In the genomic region with DNA sequence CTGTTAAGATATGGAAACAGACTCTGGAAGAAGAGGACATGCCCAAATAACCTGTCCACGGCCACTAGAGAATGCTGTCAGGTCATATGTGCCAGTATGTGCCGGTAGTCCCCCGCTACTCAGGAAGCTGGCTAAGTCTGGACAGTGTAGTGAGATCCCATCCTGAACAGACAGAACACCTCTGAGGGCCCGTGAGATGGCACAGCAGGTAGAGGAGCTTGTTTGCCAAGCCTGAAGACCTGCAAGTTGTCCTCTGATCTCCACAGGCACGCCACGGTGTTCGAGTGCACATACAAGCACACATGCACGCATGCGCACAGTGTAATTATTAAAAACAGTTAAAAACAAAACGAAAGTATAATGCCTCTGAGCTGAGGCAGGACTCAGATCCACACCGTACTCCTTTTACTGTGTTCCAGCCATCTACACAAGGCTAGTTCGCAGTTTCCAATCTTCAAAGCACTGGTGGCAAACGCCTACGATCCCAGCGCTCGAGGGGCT, we compare ENCODE assay signal across 24 mouse cellular contexts. TPM values are rescaled to one million over a fixed set of nuclear protein-coding genes. Genes with fewer than 3 reads are reported as not detected.
DNase-seq lines count a peak whose midpoint lies in the region; ATAC-seq and TF ChIP-seq lines count a peak whose summit lies in the region.
"Had no signal": no experiment of that assay in that cellular context is flagged by ENCODE, and none has a peak within 500 bp of the region (broad histone marks: within the 10 kb centered on the region; RNA-seq: fewer than 3 reads in every experiment).

No protein-coding gene starts in this region.

- no peaks in the 10 kb centered on the region for H3K36me3 ChIP-seq in hindbrain, embryonic 14.5 days (replicated peaks; ENCODE audit: control insufficient read depth, insufficient read depth)
- no peaks in the 10 kb centered on the region for H3K36me3 ChIP-seq in hindbrain, embryonic 10.5 days
- H3K36me3 ChIP-seq in midbrain, embryonic 11.5 days (ENCODE audit: control insufficient read depth, insufficient read depth, low read length): no peaks in the 10 kb centered on the region
- H3K36me3 ChIP-seq in midbrain, embryonic 16.5 days (ENCODE audit: control insufficient read depth, insufficient read depth, low read length): no peaks in the 10 kb centered on the region
- no peaks in the 10 kb centered on the region for H3K36me3 ChIP-seq in liver, embryonic 14.5 days (replicated peaks; ENCODE audit: control insufficient read depth, insufficient read depth, low read depth)
- no peaks in the 10 kb centered on the region for H3K36me3 ChIP-seq in myocyte (ENCODE audit: control insufficient read depth, insufficient read depth)
- H3K36me3 ChIP-seq: embryonic facial prominence, embryonic 12.5 days; forebrain, embryonic 15.5 days; heart, embryonic 13.5 days; hindbrain, embryonic 13.5 days had no signal

- H3K79me2 ChIP-seq in myocyte (ENCODE audit: control insufficient read depth, insufficient read depth): no peaks in the 10 kb centered on the region

- no peaks in the 10 kb centered on the region for H3K4me1 ChIP-seq in hindbrain, embryonic 14.5 days (replicated peaks; ENCODE audit: control insufficient read depth, insufficient read depth, low read length)
- 0 out of 2 replicates have a peak, but pooled peaks cover 2% of the 10 kb centered on the region for H3K4me1 ChIP-seq in hindbrain, embryonic 10.5 days (replicated peaks)
- H3K4me1 ChIP-seq in midbrain, embryonic 11.5 days (ENCODE audit: control insufficient read depth, insufficient read depth, low read length): no peaks in the 10 kb centered on the region
- no peaks in the 10 kb centered on the region for H3K4me1 ChIP-seq in midbrain, embryonic 16.5 days (ENCODE audit: control insufficient read depth, insufficient read depth, low read length)
- H3K4me1 ChIP-seq in liver, embryonic 14.5 days (replicated peaks; ENCODE audit: control insufficient read depth in 2 of 2, insufficient read depth in 2 of 2, low read length in 1 of 2): peaks cover 56 to 57% of the 10 kb centered on the region in 2 experiments
- H3K4me1 ChIP-seq: embryonic facial prominence, embryonic 12.5 days; forebrain, embryonic 15.5 days; heart, embryonic 13.5 days; hindbrain, embryonic 13.5 days had no signal

- H3ac ChIP-seq in myocyte (ENCODE audit: control insufficient read depth, insufficient read length): no peak overlapping the region

- H3K4me2 ChIP-seq in hindbrain, embryonic 14.5 days (replicated peaks): no peak overlapping the region
- no peak overlapping the region for H3K4me2 ChIP-seq in midbrain, embryonic 11.5 days
- no peak overlapping the region for H3K4me2 ChIP-seq in midbrain, embryonic 16.5 days (ENCODE audit: low read length)
- no peak overlapping the region for H3K4me2 ChIP-seq in liver, embryonic 14.5 days (ENCODE audit: low read depth)
- H3K4me2 ChIP-seq in myocyte (ENCODE audit: low read depth): peak overlapping the region; percentile 34
- H3K4me2 ChIP-seq: embryonic facial prominence, embryonic 12.5 days; forebrain, embryonic 15.5 days; heart, embryonic 13.5 days; hindbrain, embryonic 13.5 days had no signal

- H3K9me3 ChIP-seq in hindbrain, embryonic 14.5 days (ENCODE audit: control insufficient read depth, low read length): no peaks in the 10 kb centered on the region
- H3K9me3 ChIP-seq in hindbrain, embryonic 10.5 days: no peaks in the 10 kb centered on the region
- no peaks in the 10 kb centered on the region for H3K9me3 ChIP-seq in midbrain, embryonic 11.5 days (ENCODE audit: control insufficient read depth, low read length)
- H3K9me3 ChIP-seq in midbrain, embryonic 16.5 days (replicated peaks; ENCODE audit: control insufficient read depth, low read length, poor library complexity, severe bottlenecking): no peaks in the 10 kb centered on the region
- no peaks in the 10 kb centered on the region for H3K9me3 ChIP-seq in liver, embryonic 14.5 days (ENCODE audit: control insufficient read depth, low read length)
- H3K9me3 ChIP-seq: embryonic facial prominence, embryonic 12.5 days; forebrain, embryonic 15.5 days; hindbrain, embryonic 13.5 days had no signal

- TF ChIP-seq POLR2A in myocyte (IDR thresholded peaks at IDR 0.05; ENCODE audit: insufficient read length, low read depth): no peak

- DNase-seq in hindbrain, embryonic 14.5 days (ENCODE audit: low spot score): peak; percentile 10
- no peak for DNase-seq in hindbrain, embryonic 10.5 days (ENCODE audit: low spot score)
- DNase-seq in midbrain, embryonic 11.5 days (ENCODE audit: low spot score, missing footprints): peak; percentile 66
- no peak for DNase-seq in liver, embryonic 14.5 days (ENCODE audit: low read depth in 3 of 3, low spot score in 3 of 3)
- DNase-seq in adrenal gland, adult 2 months: no peak
- DNase-seq in urinary bladder, postnatal 14 days (ENCODE audit: low spot score): no peak
- DNase-seq: adrenal gland, adult 8-10 months; adrenal gland, postnatal 36 days; cerebellum, adult 11-12 months; cerebellum, adult 9-10 months; cerebellum, postnatal 25 days; heart, adult 2 months; heart, postnatal 36 days had no signal

- no peak for TF ChIP-seq EP300 in liver, embryonic 14.5 days (IDR thresholded peaks at IDR 0.05; ENCODE audit: low read depth)

- TF ChIP-seq CTCF in liver, embryonic 14.5 days (IDR thresholded peaks at IDR 0.05; ENCODE audit: low read depth): no peak

- H3K4me3 ChIP-seq in hindbrain, embryonic 14.5 days (replicated peaks; ENCODE audit: low read length): no peak overlapping the region
- no peak overlapping the region for H3K4me3 ChIP-seq in hindbrain, embryonic 10.5 days
- no peak overlapping the region for H3K4me3 ChIP-seq in midbrain, embryonic 11.5 days (ENCODE audit: low read depth, low read length)
- no peak overlapping the region for H3K4me3 ChIP-seq in midbrain, embryonic 16.5 days (ENCODE audit: low read depth, low read length)
- H3K4me3 ChIP-seq in liver, embryonic 14.5 days (ENCODE audit: insufficient read depth in 1 of 2, low read depth in 2 of 2, low read length in 2 of 2): no peak overlapping the region
- H3K4me3 ChIP-seq in myocyte: no peak overlapping the region
- H3K4me3 ChIP-seq: embryonic facial prominence, embryonic 12.5 days; forebrain, embryonic 15.5 days; heart, adult 2 months; heart, embryonic 13.5 days; hindbrain, embryonic 13.5 days had no signal

- 90% methylated on average over 16 of the region's 16 CpGs for WGBS in hindbrain, embryonic 14.5 days
- WGBS in hindbrain, embryonic 10.5 days: 93% methylated on average over 16 of the region's 16 CpGs
- whole genome bisulfite sequencing in midbrain, embryonic 11.5 days: 93% methylated on average over 16 of the region's 16 CpGs
- WGBS in midbrain, embryonic 16.5 days: 92% methylated on average over 16 of the region's 16 CpGs
- WGBS in liver, embryonic 14.5 days (ENCODE audit: insufficient replicate concordance): 82% methylated on average over 16 of the region's 16 CpGs

- H3K9ac ChIP-seq in hindbrain, embryonic 14.5 days: no peak overlapping the region
- H3K9ac ChIP-seq in midbrain, embryonic 11.5 days (ENCODE audit: low read length): no peak overlapping the region
- H3K9ac ChIP-seq in midbrain, embryonic 16.5 days (ENCODE audit: low read depth, low read length): no peak overlapping the region
- no peak overlapping the region for H3K9ac ChIP-seq in liver, embryonic 14.5 days (replicated peaks)
- H3K9ac ChIP-seq: embryonic facial prominence, embryonic 12.5 days; forebrain, embryonic 15.5 days; heart, embryonic 13.5 days; hindbrain, embryonic 13.5 days had no signal

- H3K27me3 ChIP-seq in hindbrain, embryonic 14.5 days (ENCODE audit: control insufficient read depth, insufficient read depth, low read length): no peaks in the 10 kb centered on the region
- H3K27me3 ChIP-seq in hindbrain, embryonic 10.5 days (ENCODE audit: insufficient read depth, poor library complexity, severe bottlenecking): no peaks in the 10 kb centered on the region
- no peaks in the 10 kb centered on the region for H3K27me3 ChIP-seq in midbrain, embryonic 11.5 days (ENCODE audit: control insufficient read depth, insufficient read depth, low read length)
- no peaks in the 10 kb centered on the region for H3K27me3 ChIP-seq in midbrain, embryonic 16.5 days (ENCODE audit: control insufficient read depth, insufficient read depth, low read depth, low read length)
- no peaks in the 10 kb centered on the region for H3K27me3 ChIP-seq in liver, embryonic 14.5 days (ENCODE audit: control insufficient read depth, insufficient read depth, low read length)
- peaks cover 18% of the 10 kb centered on the region for H3K27me3 ChIP-seq in myocyte (ENCODE audit: control insufficient read depth, insufficient read depth, insufficient read length)
- H3K27me3 ChIP-seq: embryonic facial prominence, embryonic 12.5 days; forebrain, embryonic 15.5 days; heart, embryonic 13.5 days; hindbrain, embryonic 13.5 days had no signal

- H3K27ac ChIP-seq in hindbrain, embryonic 14.5 days: no peak overlapping the region
- no peak overlapping the region for H3K27ac ChIP-seq in hindbrain, embryonic 10.5 days
- no peak overlapping the region for H3K27ac ChIP-seq in midbrain, embryonic 11.5 days (ENCODE audit: low read depth, low read length)
- no peak overlapping the region for H3K27ac ChIP-seq in midbrain, embryonic 16.5 days (ENCODE audit: low read length)
- H3K27ac ChIP-seq in liver, embryonic 14.5 days: peak overlapping the region; percentile 16
- H3K27ac ChIP-seq: embryonic facial prominence, embryonic 12.5 days; forebrain, embryonic 15.5 days; heart, adult 2 months; heart, embryonic 13.5 days; hindbrain, embryonic 13.5 days had no signal

- no peak for ATAC-seq in hindbrain, embryonic 14.5 days (ENCODE audit: low FRiP score)
- no peak for ATAC-seq in midbrain, embryonic 11.5 days (ENCODE audit: low FRiP score)
- no peak for ATAC-seq in midbrain, embryonic 16.5 days
- ATAC-seq in liver, embryonic 14.5 days (ENCODE audit: insufficient read depth): no peak
- ATAC-seq: forebrain, embryonic 15.5 days had no signal

RNA-seq across cellular contexts. Expression of a gene that starts 13.0 kb away (rescaled TPM):
- polyA plus RNA-seq in hindbrain, embryonic 14.5 days (2014; fragmentation: Nextera tagmentation; extraction: Ambion mirVana): not detected in 2 replicates
- not detected in 2 replicates for polyA plus RNA-seq in hindbrain, embryonic 10.5 days (2016; fragmentation: Nextera tagmentation; extraction: Ambion mirVana)
- not detected in 2 replicates for polyA plus RNA-seq in midbrain, embryonic 11.5 days (2014; fragmentation: Nextera tagmentation; extraction: Ambion mirVana)
- not detected in 2 replicates for polyA plus RNA-seq in midbrain, embryonic 16.5 days (2015; fragmentation: Nextera tagmentation; extraction: Ambion mirVana)
- 28.7 and 29.2 TPM in 2 replicates for polyA plus RNA-seq in liver, embryonic 14.5 days (2012; rRNA removed)
- polyA plus RNA-seq in liver, embryonic 14.5 days (2014; fragmentation: Nextera tagmentation; extraction: Ambion mirVana): 26.7 and 37.0 TPM in 2 replicates
- not detected for polyA plus RNA-seq in myocyte (2012; fragmentation: generic; extraction: Trizol)
- 10 to 100 TPM in 1 of 2 experiments, 1 to 10 TPM in 1; 5.0 to 11.2 TPM for total RNA-seq in adrenal gland, adult 2 months (2021)
- polyA plus RNA-seq in adrenal gland, adult 2 months (2012; rRNA removed): 1.0 and 2.2 TPM in 2 replicates
- total RNA-seq: ES-E14; heart, adult 2 months; heart, postnatal 36 days had no signal
- polyA plus RNA-seq: brain, embryonic 14.5 days; cortical plate, adult 2 months; embryonic facial prominence, embryonic 12.5 days; forebrain, embryonic 11.5 days; forebrain, embryonic 15.5 days; heart, postnatal 0 days; hindbrain, embryonic 13.5 days had no signal

RNA-seq across cellular contexts. Expression of a gene that starts 26.3 kb away (rescaled TPM):
- polyA plus RNA-seq in hindbrain, embryonic 14.5 days (2014; fragmentation: Nextera tagmentation; extraction: Ambion mirVana): 59.1 and 66.8 TPM in 2 replicates
- 77.7 and 86.3 TPM in 2 replicates for polyA plus RNA-seq in hindbrain, embryonic 10.5 days (2016; fragmentation: Nextera tagmentation; extraction: Ambion mirVana)
- polyA plus RNA-seq in midbrain, embryonic 11.5 days (2014; fragmentation: Nextera tagmentation; extraction: Ambion mirVana): 59.6 and 60.7 TPM in 2 replicates
- polyA plus RNA-seq in midbrain, embryonic 16.5 days (2015; fragmentation: Nextera tagmentation; extraction: Ambion mirVana): 73.6 and 77.6 TPM in 2 replicates
- polyA plus RNA-seq in liver, embryonic 14.5 days (2012; rRNA removed): 17.4 and 26.6 TPM in 2 replicates
- polyA plus RNA-seq in liver, embryonic 14.5 days (2014; fragmentation: Nextera tagmentation; extraction: Ambion mirVana): 51.4 and 55.1 TPM in 2 replicates
- 30.6 TPM for polyA plus RNA-seq in myocyte (2012; fragmentation: generic; extraction: Trizol)
- 10 to 100 TPM; 20.5 to 29.1 TPM for total RNA-seq in adrenal gland, adult 2 months (2021)
- polyA plus RNA-seq in adrenal gland, adult 2 months (2012; rRNA removed): 17.9 and 22.6 TPM in 2 replicates

RNA-seq across cellular contexts. Expression of a gene that starts 53.6 kb away (rescaled TPM):
- polyA plus RNA-seq in hindbrain, embryonic 14.5 days (2014; fragmentation: Nextera tagmentation; extraction: Ambion mirVana): 12.6 and 12.7 TPM in 2 replicates
- polyA plus RNA-seq in hindbrain, embryonic 10.5 days (2016; fragmentation: Nextera tagmentation; extraction: Ambion mirVana): 7.9 and 9.5 TPM in 2 replicates
- 9.8 and 10.0 TPM in 2 replicates for polyA plus RNA-seq in midbrain, embryonic 11.5 days (2014; fragmentation: Nextera tagmentation; extraction: Ambion mirVana)
- polyA plus RNA-seq in midbrain, embryonic 16.5 days (2015; fragmentation: Nextera tagmentation; extraction: Ambion mirVana): 10.0 and 11.8 TPM in 2 replicates
- 2.3 and 2.7 TPM in 2 replicates for polyA plus RNA-seq in liver, embryonic 14.5 days (2012; rRNA removed)
- polyA plus RNA-seq in liver, embryonic 14.5 days (2014; fragmentation: Nextera tagmentation; extraction: Ambion mirVana): 3.3 and 4.3 TPM in 2 replicates
- 5.4 TPM for polyA plus RNA-seq in myocyte (2012; fragmentation: generic; extraction: Trizol)
- total RNA-seq in adrenal gland, adult 2 months (2021): 10 to 100 TPM; 20.5 to 24.0 TPM
- polyA plus RNA-seq in adrenal gland, adult 2 months (2012; rRNA removed): 17.2 and 22.3 TPM in 2 replicates

RNA-seq across cellular contexts. Expression of a gene that starts 56.4 kb away (rescaled TPM):
- 1.6 TPM in 2 replicates for polyA plus RNA-seq in hindbrain, embryonic 14.5 days (2014; fragmentation: Nextera tagmentation; extraction: Ambion mirVana)
- 7.0 and 8.1 TPM in 2 replicates for polyA plus RNA-seq in hindbrain, embryonic 10.5 days (2016; fragmentation: Nextera tagmentation; extraction: Ambion mirVana)
- polyA plus RNA-seq in midbrain, embryonic 11.5 days (2014; fragmentation: Nextera tagmentation; extraction: Ambion mirVana): 4.7 and 5.5 TPM in 2 replicates
- polyA plus RNA-seq in midbrain, embryonic 16.5 days (2015; fragmentation: Nextera tagmentation; extraction: Ambion mirVana): 0.94 and 1.7 TPM in 2 replicates
- 0.11 and 0.16 TPM in 2 replicates for polyA plus RNA-seq in liver, embryonic 14.5 days (2012; rRNA removed)
- polyA plus RNA-seq in liver, embryonic 14.5 days (2014; fragmentation: Nextera tagmentation; extraction: Ambion mirVana): 0.10 TPM in 1 of 2 replicates, not detected in the other
- 0.38 TPM for polyA plus RNA-seq in myocyte (2012; fragmentation: generic; extraction: Trizol)
- 1 to 10 TPM; 1.0 to 1.2 TPM for total RNA-seq in adrenal gland, adult 2 months (2021)
- 0.56 and 0.79 TPM in 2 replicates for polyA plus RNA-seq in adrenal gland, adult 2 months (2012; rRNA removed)

Comparison
In these comparisons a context has a peak if more than half of its experiments do, and no peak if none do; other contexts are left out.
1. DNase-seq: peak in hindbrain, embryonic 14.5 days (single experiment) and midbrain, embryonic 11.5 days (single experiment); none in hindbrain, embryonic 10.5 days (single experiment), liver, embryonic 14.5 days (0 of 3), adrenal gland, adult 2 months (single experiment) and urinary bladder, postnatal 14 days (single experiment).